Mouse (Mus musculus) liver, embryonic 16.5 days (tissue): Measurements from ENCODE around the gene Mbtps1. TPM values are rescaled to one million over a fixed set of nuclear protein-coding genes. Genes with fewer than 3 reads are reported as not detected.

Experiments used
- ATAC-seq: fragments of 200-750 bp; cut with Nextera tagmentation; 2 replicates; pipeline ENCODE4 v1.8.0; 2017; ENCODE audit warnings: low read depth, mild to moderate bottlenecking, moderate number of reproducible peaks, moderate library complexity
- H3K27ac ChIP-seq: fragments of 300-500 bp; sonication (generic); 2 replicates; pipeline ENCODE4 v1.5.1; 2014; ENCODE audit warnings: mild to moderate bottlenecking, low read length
- H3K27me3 ChIP-seq: fragments of 300-500 bp; sonication (generic); 2 replicates; pipeline ENCODE4 v1.6.1; 2014; ENCODE audit warnings: low read depth, low read length, mixed read lengths; ENCODE audit not compliant: control insufficient read depth, insufficient read depth
- H3K36me3 ChIP-seq: fragments of 300-500 bp; sonication (generic); 2 replicates; pipeline ENCODE4 v1.6.1; 2014; ENCODE audit warnings: mild to moderate bottlenecking; ENCODE audit not compliant: control insufficient read depth, insufficient read depth
- H3K4me1 ChIP-seq: fragments of 300-500 bp; sonication (generic); 2 replicates; pipeline ENCODE4 v1.6.1; 2014; ENCODE audit warnings: low read depth, low read length, mixed read lengths; ENCODE audit not compliant: control insufficient read depth
- H3K4me2 ChIP-seq: fragments of 300-500 bp; sonication (generic); 2 replicates; pipeline ENCODE4 v1.6.1; 2014; ENCODE audit warnings: low read depth, low read length, mixed read lengths
- H3K4me3 ChIP-seq: fragments of 300-500 bp; sonication (generic); 2 replicates; pipeline ENCODE4 v1.5.1; 2014; ENCODE audit warnings: low read depth, mild to moderate bottlenecking, low read length
- H3K9ac ChIP-seq: fragments of 300-500 bp; sonication (generic); 2 replicates; pipeline ENCODE4 v1.6.1; 2014; ENCODE audit warnings: low read depth, low read length
- H3K9me3 ChIP-seq: fragments of 300-500 bp; sonication (generic); replicated peaks from 2 replicates; pipeline ENCODE4 v1.6.1; 2016; ENCODE audit warnings: low read length; ENCODE audit not compliant: control insufficient read depth
- WGBS: fragments of 180-500 bp; shearing (Covaris S2); extraction: QIAGEN DNeasy Blood & Tissue Kit; methylation state at CpG from one replicate; pipeline ENCODE4 v1.1.7; 2014; ENCODE audit not compliant: insufficient replicate concordance; 5-methylcytosine and 5-hydroxymethylcytosine counted together
- polyA plus RNA-seq: library from polyadenylated mRNA; unstranded; fragments of >200 nt; fragmentation: Nextera tagmentation; extraction: Ambion mirVana; gene quantifications from 2 replicates; pipeline ENCODE4 v1.2.1, GENCODE M21; 2015

Gene Mbtps1
- polyA plus RNA-seq, 1 experiment from 2014 or later: 29.6 TPM

GRCm38 (mm10) chr8:119502111-119502510 lies 56.4 kb downstream of the Mbtps1 start:
- Histone ChIP-seq H3K36me3 (no peaks in the 10 kb centered on the region; the same call in 1 of the 2 replicates), H3K4me1 (no peaks in the 10 kb centered on the region), H3K4me2 (no peak overlapping the region), H3K27me3 (no peaks in the 10 kb centered on the region; the same call in 1 of the 2 replicates), H3K9ac (no peak overlapping the region), H3K9me3 (no peaks in the 10 kb centered on the region), H3K4me3 (no peak overlapping the region), H3K27ac (no peak overlapping the region)
- no peak for ATAC-seq
- 50% methylated on average over 4 of the region's 4 CpGs for WGBS

- ATAC-seq: no peak
- no peak within 1 kb of the TSS for H3K4me2 ChIP-seq
- H3K36me3 ChIP-seq: no peaks in the 10 kb centered on the region; the same call in 1 of the 2 replicates
- no peaks in the 10 kb centered on the region for H3K9me3 ChIP-seq
- no peak within 1 kb of the TSS for H3K4me3 ChIP-seq
- 36% methylated on average over 5 of the region's 5 CpGs for WGBS
- no peaks in the 10 kb centered on the region for H3K4me1 ChIP-seq
- H3K9ac ChIP-seq: no peak within 1 kb of the TSS
- no peak within 1 kb of the TSS for H3K27ac ChIP-seq
- H3K27me3 ChIP-seq: no peaks in the 10 kb centered on the region; the same call in 1 of the 2 replicates
Observed at GRCm38 (mm10) chr8:119501598-119501997, 56.9 kb downstream of the Mbtps1 start, which contains the start of gene Slc38a8. Gene Slc38a8 (minus strand): TSS chr8:119501698.

- 83% methylated on average over 2 of the region's 2 CpGs for WGBS
Observed at GRCm38 (mm10) chr8:119499836-119500235, 58.7 kb downstream of the Mbtps1 start.

GRCm38 (mm10) chr8:119496848-119497247 lies 61.7 kb downstream of the Mbtps1 start:
- H3K27ac ChIP-seq: no peak overlapping the region
- H3K9ac ChIP-seq: no peak overlapping the region
- no peak overlapping the region for H3K4me3 ChIP-seq
- WGBS: 23% methylated on average over 6 of the region's 6 CpGs
- H3K27me3 ChIP-seq: no peaks in the 10 kb centered on the region; the same call in none of the 2 replicates
- ATAC-seq: no peak
- no peak overlapping the region for H3K4me2 ChIP-seq
- no peaks in the 10 kb centered on the region for H3K36me3 ChIP-seq
- H3K9me3 ChIP-seq: no peaks in the 10 kb centered on the region
- H3K4me1 ChIP-seq: no peaks in the 10 kb centered on the region

More at GRCm38 (mm10) chr8:119499836-119500235, 58.7 kb downstream of the Mbtps1 start:
- Histone ChIP-seq H3K4me1 (no peaks in the 10 kb centered on the region), H3K36me3 (no peaks in the 10 kb centered on the region), H3K4me3 (no peak overlapping the region), H3K27me3 (no peaks in the 10 kb centered on the region; the same call in 1 of the 2 replicates), H3K9ac (no peak overlapping the region), H3K4me2 (no peak overlapping the region), H3K27ac (no peak overlapping the region), H3K9me3 (no peaks in the 10 kb centered on the region)
- no peak for ATAC-seq

GRCm38 (mm10) chr8:119487093-119487492 lies 71.4 kb downstream of the Mbtps1 start:
- ATAC-seq: no peak
- Histone ChIP-seq H3K4me3 (no peak overlapping the region), H3K9ac (no peak overlapping the region), H3K9me3 (no peaks in the 10 kb centered on the region), H3K27me3 (no peaks in the 10 kb centered on the region; the same call in 1 of the 2 replicates), H3K4me2 (no peak overlapping the region), H3K27ac (no peak overlapping the region), H3K36me3 (no peaks in the 10 kb centered on the region), H3K4me1 (peaks cover 3% of the 10 kb centered on the region)
- WGBS: 66% methylated on average over 7 of the region's 7 CpGs

- no peaks in the 10 kb centered on the region; the same call in 1 of the 2 replicates for H3K4me1 ChIP-seq
- H3K9ac ChIP-seq: no peak overlapping the region
- 70% methylated on average over 11 of the region's 11 CpGs for WGBS
- no peak overlapping the region for H3K4me2 ChIP-seq
- H3K4me3 ChIP-seq: no peak overlapping the region
- no peaks in the 10 kb centered on the region for H3K36me3 ChIP-seq
- H3K9me3 ChIP-seq: no peaks in the 10 kb centered on the region
- no peak overlapping the region for H3K27ac ChIP-seq
- H3K27me3 ChIP-seq: no peaks in the 10 kb centered on the region
- no peak for ATAC-seq
Observed at GRCm38 (mm10) chr8:119484145-119484896, 74.2 kb downstream of the Mbtps1 start.

GRCm38 (mm10) chr8:119478684-119479083 lies 79.9 kb downstream of the Mbtps1 start:
- Histone ChIP-seq H3K27ac (no peak overlapping the region), H3K4me1 (no peaks in the 10 kb centered on the region), H3K9ac (no peak overlapping the region), H3K4me3 (no peak overlapping the region), H3K4me2 (no peak overlapping the region), H3K9me3 (no peaks in the 10 kb centered on the region), H3K36me3 (no peaks in the 10 kb centered on the region), H3K27me3 (no peaks in the 10 kb centered on the region)
- ATAC-seq: no peak
- 24% methylated on average over 5 of the region's 5 CpGs for WGBS

GRCm38 (mm10) chr8:119468091-119468490 lies 90.4 kb downstream of the Mbtps1 start:
- H3K4me1 ChIP-seq: no peaks in the 10 kb centered on the region
- H3K27me3 ChIP-seq: peaks cover 21% of the 10 kb centered on the region
- no peaks in the 10 kb centered on the region for H3K36me3 ChIP-seq
- H3K4me2 ChIP-seq: no peak overlapping the region
- no peaks in the 10 kb centered on the region for H3K9me3 ChIP-seq
- 69% methylated on average over 8 of the region's 8 CpGs for WGBS
- H3K27ac ChIP-seq: no peak overlapping the region
- no peak overlapping the region for H3K4me3 ChIP-seq
- ATAC-seq: no peak
- H3K9ac ChIP-seq: no peak overlapping the region

GRCm38 (mm10) chr8:119466794-119467193 lies 91.7 kb downstream of the Mbtps1 start:
- ATAC-seq: no peak
- 61% methylated on average over 10 of the region's 10 CpGs for WGBS
- H3K9me3 ChIP-seq: no peaks in the 10 kb centered on the region

More at GRCm38 (mm10) chr8:119466794-119467193, 91.7 kb downstream of the Mbtps1 start:
- Histone ChIP-seq H3K27ac (no peak overlapping the region), H3K4me3 (no peak overlapping the region), H3K27me3 (peaks cover 21% of the 10 kb centered on the region), H3K4me1 (no peaks in the 10 kb centered on the region), H3K9ac (no peak overlapping the region), H3K4me2 (no peak overlapping the region), H3K36me3 (no peaks in the 10 kb centered on the region)
